Comparison of ENCODE assay signal across 27 mouse cellular contexts in the genomic region with DNA sequence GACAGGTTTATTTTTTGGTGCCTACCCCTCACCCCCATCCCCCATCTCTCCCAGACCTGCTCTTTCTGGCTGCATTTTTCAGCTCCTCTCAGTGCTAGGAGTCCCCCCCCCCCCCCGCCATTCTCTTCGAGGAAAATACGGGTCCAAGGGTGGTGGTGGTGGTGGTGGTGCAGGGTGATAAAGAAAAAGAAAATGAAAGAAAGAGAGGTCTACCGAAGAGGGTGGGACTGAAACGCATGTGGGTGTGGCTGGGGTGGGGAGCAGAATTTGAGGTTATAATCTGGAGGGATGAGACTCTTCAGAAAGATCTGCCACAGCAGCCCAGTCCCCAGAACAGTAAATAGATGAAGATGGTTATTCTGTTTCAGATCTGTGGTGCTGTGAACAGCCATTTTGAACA. TPM values are rescaled to one million over a fixed set of nuclear protein-coding genes. Genes with fewer than 3 reads are reported as not detected.
A peak's percentile ranks its signal among the peaks of the same experiment; 100 is the strongest.
DNase-seq lines count a peak whose midpoint lies in the region; ATAC-seq and TF ChIP-seq lines count a peak whose summit lies in the region.
"Had no signal": no experiment of that assay in that cellular context is flagged by ENCODE, and none has a peak within 500 bp of the region (broad histone marks: within the 10 kb centered on the region; RNA-seq: fewer than 3 reads in every experiment).

No protein-coding gene starts in this region.

- no peak for TF ChIP-seq RAD21 in CH12.LX (IDR thresholded peaks at IDR 0.05; ENCODE audit: low read depth, low read length)

- H3K4me2 ChIP-seq in CH12.LX (ENCODE audit: insufficient read depth, low read depth, poor library complexity, severe bottlenecking) = peak overlapping the region; percentile 45
- no peak overlapping the region for H3K4me2 ChIP-seq in forebrain, postnatal 0 days (ENCODE audit: low read depth)
- H3K4me2 ChIP-seq in forebrain, embryonic 16.5 days (ENCODE audit: low read length) = no peak overlapping the region
- H3K4me2 ChIP-seq: embryonic facial prominence, embryonic 12.5 days; embryonic facial prominence, embryonic 15.5 days; heart, embryonic 12.5 days; heart, embryonic 15.5 days; hindbrain, embryonic 13.5 days; intestine, embryonic 15.5 days had no signal

- H3K9me3 ChIP-seq in CH12.LX (replicated peaks; ENCODE audit: low read length) = no peaks in the 10 kb centered on the region
- H3K9me3 ChIP-seq in forebrain, postnatal 0 days (ENCODE audit: low read length) = no peaks in the 10 kb centered on the region
- H3K9me3 ChIP-seq in midbrain, embryonic 10.5 days (replicated peaks) = no peaks in the 10 kb centered on the region
- no peaks in the 10 kb centered on the region for H3K9me3 ChIP-seq in forebrain, embryonic 16.5 days (ENCODE audit: control insufficient read depth, low read length)
- H3K9me3 ChIP-seq: embryonic facial prominence, embryonic 12.5 days; embryonic facial prominence, embryonic 15.5 days; G1E; heart, embryonic 12.5 days; heart, embryonic 15.5 days; hindbrain, embryonic 10.5 days; hindbrain, embryonic 13.5 days; intestine, embryonic 15.5 days had no signal

- no peaks in the 10 kb centered on the region for H3K27me3 ChIP-seq in CH12.LX (replicated peaks)
- no peaks in the 10 kb centered on the region for H3K27me3 ChIP-seq in forebrain, postnatal 0 days (ENCODE audit: insufficient read depth, low read length)
- H3K27me3 ChIP-seq in midbrain, embryonic 10.5 days (ENCODE audit: low read depth, poor library complexity, severe bottlenecking) = no peaks in the 10 kb centered on the region; the same call in 1 of the 2 replicates
- no peaks in the 10 kb centered on the region for H3K27me3 ChIP-seq in forebrain, embryonic 16.5 days (replicated peaks; ENCODE audit: control insufficient read depth, insufficient read depth, low read length)
- H3K27me3 ChIP-seq: embryonic facial prominence, embryonic 15.5 days; heart, embryonic 12.5 days; intestine, embryonic 15.5 days had no signal

- H3K4me3 ChIP-seq in CH12.LX (replicated peaks in 1 of 3; ENCODE audit: low read depth in 2 of 3, low read length in 2 of 3, poor library complexity in 1 of 3) = no peak overlapping the region
- H3K4me3 ChIP-seq in forebrain, postnatal 0 days (ENCODE audit: low read depth, low read length) = no peak overlapping the region
- H3K4me3 ChIP-seq in midbrain, embryonic 10.5 days = no peak overlapping the region
- no peak overlapping the region for H3K4me3 ChIP-seq in forebrain, embryonic 16.5 days (replicated peaks; ENCODE audit: low read length)
- H3K4me3 ChIP-seq: embryonic facial prominence, embryonic 12.5 days; embryonic facial prominence, embryonic 15.5 days; heart, embryonic 12.5 days; heart, embryonic 15.5 days; hindbrain, embryonic 10.5 days; hindbrain, embryonic 13.5 days; intestine, embryonic 15.5 days had no signal

- WGBS in forebrain, postnatal 0 days = 86% methylated on average over 5 of the region's 5 CpGs
- 87% methylated on average over 5 of the region's 5 CpGs for WGBS in midbrain, embryonic 10.5 days
- 87% methylated on average over 5 of the region's 5 CpGs for WGBS in forebrain, embryonic 16.5 days

- no peak overlapping the region for H3K27ac ChIP-seq in CH12.LX (ENCODE audit: insufficient read depth, low read depth)
- no peak overlapping the region for H3K27ac ChIP-seq in forebrain, postnatal 0 days (ENCODE audit: low read depth, low read length)
- H3K27ac ChIP-seq in midbrain, embryonic 10.5 days (replicated peaks) = no peak overlapping the region
- no peak overlapping the region for H3K27ac ChIP-seq in forebrain, embryonic 16.5 days (ENCODE audit: low read length)
- H3K27ac ChIP-seq: embryonic facial prominence, embryonic 12.5 days; embryonic facial prominence, embryonic 15.5 days; heart, embryonic 15.5 days; hindbrain, embryonic 10.5 days; hindbrain, embryonic 13.5 days; intestine, embryonic 15.5 days had no signal

- in situ Hi-C loops in CH12.LX (cut with MboI; ENCODE audit: low pct_ligation_motif_present, low pct_unique_long_range_greater_than_20kb, low sequenced_read_pairs) = no loop called here

- peaks cover 0 to 3% of the 10 kb centered on the region in 2 experiments; a peak in 2 of 4 replicates for H3K4me1 ChIP-seq in CH12.LX (ENCODE audit: control insufficient read depth in 1 of 2, insufficient read depth in 2 of 2)
- H3K4me1 ChIP-seq in forebrain, postnatal 0 days (ENCODE audit: insufficient read depth) = 0 out of 2 replicates have a peak, but pooled peaks cover 5% of the 10 kb centered on the region
- H3K4me1 ChIP-seq in midbrain, embryonic 10.5 days = no peaks in the 10 kb centered on the region
- no peaks in the 10 kb centered on the region; the same call in 1 of the 2 replicates for H3K4me1 ChIP-seq in forebrain, embryonic 16.5 days (replicated peaks; ENCODE audit: control insufficient read depth, insufficient read depth, low read length)
- H3K4me1 ChIP-seq: embryonic facial prominence, embryonic 15.5 days; heart, embryonic 12.5 days; hindbrain, embryonic 10.5 days; hindbrain, embryonic 13.5 days; intestine, embryonic 15.5 days had no signal

- TF ChIP-seq CTCF in CH12.LX (conservative IDR thresholded peaks at IDR 0.05 in 1 of 2, IDR thresholded peaks at IDR 0.05 in 1 of 2; ENCODE audit: low read depth in 2 of 2, low read length in 2 of 2) = no peak
- no peak for TF ChIP-seq CTCF in forebrain, postnatal 0 days (IDR thresholded peaks at IDR 0.05; ENCODE audit: low read depth)

- H3K9ac ChIP-seq in CH12.LX (ENCODE audit: insufficient read depth, low read depth) = peak overlapping the region; percentile 49
- H3K9ac ChIP-seq in forebrain, postnatal 0 days = no peak overlapping the region
- H3K9ac ChIP-seq in forebrain, embryonic 16.5 days (replicated peaks; ENCODE audit: low read depth, low read length) = no peak overlapping the region
- H3K9ac ChIP-seq: embryonic facial prominence, embryonic 12.5 days; embryonic facial prominence, embryonic 15.5 days; heart, embryonic 12.5 days; heart, embryonic 15.5 days; hindbrain, embryonic 13.5 days; intestine, embryonic 15.5 days had no signal

- no peak for TF ChIP-seq EP300 in CH12.LX (IDR thresholded peaks at IDR 0.05; ENCODE audit: low read length)

- H3K36me3 ChIP-seq in CH12.LX (replicated peaks in 1 of 2; ENCODE audit: control insufficient read depth in 1 of 2, insufficient read depth in 1 of 2, low read length in 1 of 2) = no peaks in the 10 kb centered on the region
- no peaks in the 10 kb centered on the region for H3K36me3 ChIP-seq in forebrain, postnatal 0 days (ENCODE audit: insufficient read depth)
- no peaks in the 10 kb centered on the region for H3K36me3 ChIP-seq in midbrain, embryonic 10.5 days
- no peaks in the 10 kb centered on the region for H3K36me3 ChIP-seq in forebrain, embryonic 16.5 days (ENCODE audit: control insufficient read depth, insufficient read depth)
- H3K36me3 ChIP-seq: embryonic facial prominence, embryonic 12.5 days; embryonic facial prominence, embryonic 15.5 days; G1E; heart, embryonic 12.5 days; heart, embryonic 15.5 days; hindbrain, embryonic 10.5 days; hindbrain, embryonic 13.5 days; intestine, embryonic 15.5 days had no signal

- ATAC-seq in common myeloid progenitor, adult 5-6 weeks (replicated peaks; ENCODE audit: low read depth, poor library complexity, severe bottlenecking) = peak; percentile 61
- ATAC-seq in erythroid progenitor cell, adult 5-6 weeks (replicated peaks; ENCODE audit: low FRiP score, poor library complexity, severe bottlenecking) = peak; percentile 93
- no peak for ATAC-seq in forebrain, postnatal 0 days
- no peak for ATAC-seq in forebrain, embryonic 16.5 days
- ATAC-seq: forebrain, embryonic 14.5 days; hindbrain, embryonic 16.5 days; intestine, embryonic 15.5 days had no signal

- dilution Hi-C loops in CH12.LX (cut with MboI; ENCODE audit: extremely low pct_ligation_motif_present, extremely low pct_unique_long_range_greater_than_20kb, low sequenced_read_pairs) = no loop called here

- TF ChIP-seq POLR2A in CH12.LX (IDR thresholded peaks at IDR 0.05; ENCODE audit: low read depth, low read length) = no peak

- peak; percentile 60 for DNase-seq in heart, adult 11 months
- no peak for DNase-seq in heart, adult 18-20 months
- no peak for DNase-seq in CH12.LX (ENCODE audit: extremely low read depth)
- no peak for DNase-seq in forebrain, postnatal 0 days
- DNase-seq in midbrain, embryonic 10.5 days (ENCODE audit: low spot score) = no peak
- DNase-seq: adrenal gland, adult 8-10 months; adrenal gland, postnatal 25 days; cerebellum, adult 18-20 months; cerebellum, adult 9-10 months; gastrocnemius, postnatal 10 days; gastrocnemius, postnatal 36 days; heart, postnatal 10 days; heart, postnatal 36 days had no signal

- no peaks in the 10 kb centered on the region for H3K79me2 ChIP-seq in CH12.LX (replicated peaks; ENCODE audit: control insufficient read depth, extremely low read depth, insufficient read depth, poor library complexity, severe bottlenecking)

TF ChIP-seq in CH12.LX, 34 proteins besides CTCF, POLR2A, EP300 and RAD21:
- TF ChIP-seq MAZ (IDR thresholded peaks at IDR 0.05; ENCODE audit: low read depth, low read length) = 0 out of 2 replicates have a peak, but pooled peaks have one; percentile 32
- TF ChIP-seq NELFE (IDR thresholded peaks at IDR 0.05; ENCODE audit: low read depth, low read length) = no peak
- 0 out of 2 replicates have a peak, but pooled peaks have one; percentile 14 for TF ChIP-seq CHD2 (IDR thresholded peaks at IDR 0.05; ENCODE audit: low read length)

RNA-seq across cellular contexts. Expression of a gene that starts 43.3 kb away (rescaled TPM):
- under 1 TPM; 0.26 to 0.32 TPM for total RNA-seq in heart, adult 18-20 months (2021)
- total RNA-seq in CH12.LX (2012; rRNA removed) (0.04 TPM in 1 of 2 replicates, not detected in the other), CH12.LX (2014; rRNA removed) (not detected in 2 replicates)
- polyA plus RNA-seq in CH12.LX (2012; ENCODE audit: insufficient read length, low read depth) = 0.11 and 0.40 TPM in 2 replicates
- total RNA-seq in common myeloid progenitor, adult 5-6 weeks (2017) = not detected in 2 replicates
- total RNA-seq in erythroid progenitor cell, adult 5-6 weeks (2015; ENCODE audit: low replicate concordance) = not detected in 2 replicates
- total RNA-seq in erythroid progenitor cell, adult 5-6 weeks (2017; ENCODE audit: low replicate concordance) = not detected in 2 replicates
- total RNA-seq in forebrain, postnatal 0 days (2014; rRNA removed) = 0.92 and 1.1 TPM in 2 replicates
- 0.39 and 0.70 TPM in 2 replicates for polyA plus RNA-seq in forebrain, postnatal 0 days (2015; fragmentation: Nextera tagmentation; extraction: Ambion mirVana)
- 1.6 and 3.0 TPM in 2 replicates for polyA plus RNA-seq in midbrain, embryonic 10.5 days (2016; fragmentation: Nextera tagmentation; extraction: Ambion mirVana)
- polyA plus RNA-seq in forebrain, embryonic 16.5 days (2015; fragmentation: Nextera tagmentation; extraction: Ambion mirVana) = 0.25 and 0.45 TPM in 2 replicates
- total RNA-seq: adrenal gland, postnatal 25 days; G1E; granulocyte monocyte progenitor cell, adult 5-6 weeks had no signal
- polyA plus RNA-seq: G1E had no signal

Comparison
In these comparisons a context has a peak if more than half of its experiments do, and no peak if none do; other contexts are left out.
1. ATAC-seq: peak in common myeloid progenitor, adult 5-6 weeks (single experiment) and erythroid progenitor cell, adult 5-6 weeks (single experiment); none in forebrain, postnatal 0 days (single experiment) and forebrain, embryonic 16.5 days (single experiment).